Mouse (Mus musculus) olfactory bulb, adult 2 months (tissue): ENCODE results near the gene Tph2.

Source experiments
- CTCF ChIP-seq: fragments of 200-500 bp; IDR thresholded peaks from 2 replicates; pipeline ENCODE4 v1.5.1; 2012; ENCODE audit warnings: low read depth, mild to moderate bottlenecking, low read length, moderate library complexity; ENCODE audit not compliant: insufficient read depth
- POLR2A ChIP-seq: fragments of 200-500 bp; IDR thresholded peaks from 2 replicates; pipeline ENCODE4 v1.6.1; 2012; ENCODE audit warnings: mild to moderate bottlenecking, low read depth, low read length, moderate library complexity; ENCODE audit not compliant: insufficient read depth

- no peak for TF ChIP-seq POLR2A
- no peak for TF ChIP-seq CTCF
Measured at GRCm38 (mm10) chr10:115035748-115036147, 149.1 kb downstream of the Tph2 start.
